Mouse (Mus musculus): ENCODE results near the gene Selenoo.

GRCm38 (mm10) chr15:89054666-89055065 is 34.2 kb upstream of the Selenoo start:
- TF ChIP-seq POLR2A (IDR thresholded peaks at IDR 0.05; ENCODE audit: insufficient read depth, low read length) (no peak), CTCF (IDR thresholded peaks at IDR 0.05; ENCODE audit: low read depth, low read length) (no peak)

Measured in ES-Bruce4 (cell line).